Mouse (Mus musculus): ENCODE data around the gene Nrip2. TPM values are rescaled to one million over a fixed set of nuclear protein-coding genes. Genes with fewer than 3 reads are reported as not detected.

Nrip2 gene
- polyA plus RNA-seq (2012; fragmentation: generic; extraction: Trizol): 0.51 TPM
- long read RNA-seq, experiment 1: 0 reads
- long read RNA-seq, experiment 2: 0 reads

- Histone ChIP-seq H3K4me3 (ENCODE audit: insufficient read depth, poor library complexity, severe bottlenecking) (no peak within 1 kb of the TSS), H3K27me3 (ENCODE audit: control insufficient read depth, insufficient read depth, insufficient read length) (no peaks in the 10 kb centered on the region), H3ac (ENCODE audit: control insufficient read depth, insufficient read length, low read depth) (no peak within 1 kb of the TSS), H3K79me2 (ENCODE audit: control insufficient read depth, insufficient read depth) (no peaks in the 10 kb centered on the region), H3K36me3 (ENCODE audit: control insufficient read depth, insufficient read depth) (no peaks in the 10 kb centered on the region), H3K79me3 (ENCODE audit: low read depth) (no peaks in the 10 kb centered on the region)
- TF ChIP-seq USF1 (IDR thresholded peaks at IDR 0.05; ENCODE audit: low read depth) (no peak), MAX (IDR thresholded peaks at IDR 0.05) (no peak), MYOG (IDR thresholded peaks at IDR 0.05; ENCODE audit: control insufficient read depth, extremely low read depth, insufficient read length) (no peak), MYOD1 (IDR thresholded peaks at IDR 0.05; ENCODE audit: control insufficient read depth, insufficient read length, low read depth) (no peak), CTCF (IDR thresholded peaks at IDR 0.05; ENCODE audit: control insufficient read depth, insufficient read depth, insufficient read length) (no peak), CEBPB (IDR thresholded peaks at IDR 0.05; ENCODE audit: low read depth) (no peak), FOSL1 (IDR thresholded peaks at IDR 0.05; ENCODE audit: insufficient read depth, low read length, poor library complexity, severe bottlenecking) (no peak)
These were observed at the start of gene Nrip2 for GRCm38 (mm10) chr6:128398996-128399395. TSS of gene Nrip2 (plus strand) at chr6:128399296.

GRCm38 (mm10) chr6:128349711-128350110 lies 49.4 kb upstream of the Nrip2 start:
- H3K4me3 ChIP-seq (ENCODE audit: insufficient read depth, poor library complexity, severe bottlenecking): no peak overlapping the region
- H3K79me3 ChIP-seq (ENCODE audit: low read depth): peaks cover 5% of the 10 kb centered on the region
- peaks cover 39% of the 10 kb centered on the region for H3K79me2 ChIP-seq (ENCODE audit: control insufficient read depth, insufficient read depth)
- H3ac ChIP-seq (ENCODE audit: control insufficient read depth, insufficient read length, low read depth): no peak overlapping the region
- peaks cover 6% of the 10 kb centered on the region for H3K36me3 ChIP-seq (ENCODE audit: control insufficient read depth, insufficient read depth)
- no peak for TF ChIP-seq USF1 (IDR thresholded peaks at IDR 0.05; ENCODE audit: low read depth)
- no peak for TF ChIP-seq MYOD1 (IDR thresholded peaks at IDR 0.05; ENCODE audit: control insufficient read depth, insufficient read length, low read depth)
- TF ChIP-seq MYOG (IDR thresholded peaks at IDR 0.05; ENCODE audit: control insufficient read depth, extremely low read depth, insufficient read length): no peak
- H3K27me3 ChIP-seq (ENCODE audit: control insufficient read depth, insufficient read depth, insufficient read length): no peaks in the 10 kb centered on the region

DNA sequence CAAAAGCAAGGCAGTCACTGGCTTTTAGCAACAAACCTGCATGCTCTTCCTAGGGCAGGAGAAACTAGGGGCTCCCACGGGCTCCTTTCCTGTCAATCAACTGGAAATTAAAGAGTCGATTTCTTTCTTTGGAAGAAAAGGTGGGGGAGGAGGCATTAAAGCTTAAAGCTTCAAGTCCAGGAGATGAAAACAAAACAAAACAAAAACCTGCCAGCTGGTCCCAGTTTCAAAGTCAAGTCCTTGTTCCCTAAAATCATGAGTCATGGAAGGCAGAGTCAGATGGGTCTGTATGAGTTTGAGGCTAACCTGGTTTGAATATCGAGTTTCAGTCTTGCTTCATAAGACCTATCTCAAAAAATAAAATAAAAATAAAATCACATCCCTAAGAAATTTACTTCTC lies 45.0 kb upstream of the Nrip2 start:
- H3K27me3 ChIP-seq (ENCODE audit: control insufficient read depth, insufficient read depth, insufficient read length): no peaks in the 10 kb centered on the region
- peaks cover 47% of the 10 kb centered on the region for H3K79me2 ChIP-seq (ENCODE audit: control insufficient read depth, insufficient read depth)
- H3ac ChIP-seq (ENCODE audit: control insufficient read depth, insufficient read length, low read depth): no peak overlapping the region
- peaks cover 28% of the 10 kb centered on the region for H3K36me3 ChIP-seq (ENCODE audit: control insufficient read depth, insufficient read depth)
- TF ChIP-seq MYOG (IDR thresholded peaks at IDR 0.05; ENCODE audit: control insufficient read depth, extremely low read depth, insufficient read length) (no peak), CEBPB (IDR thresholded peaks at IDR 0.05; ENCODE audit: low read depth) (peak; percentile 41)
- no peak overlapping the region for H3K4me3 ChIP-seq (ENCODE audit: insufficient read depth, poor library complexity, severe bottlenecking)
- H3K79me3 ChIP-seq (ENCODE audit: low read depth): peaks cover 10% of the 10 kb centered on the region

GRCm38 (mm10) chr6:128355201-128355681 lies 43.9 kb upstream of the Nrip2 start:
- peaks cover 28% of the 10 kb centered on the region for H3K36me3 ChIP-seq (ENCODE audit: control insufficient read depth, insufficient read depth)
- H3K27me3 ChIP-seq (ENCODE audit: control insufficient read depth, insufficient read depth, insufficient read length): no peaks in the 10 kb centered on the region
- peaks cover 17% of the 10 kb centered on the region for H3K79me3 ChIP-seq (ENCODE audit: low read depth)
- no peak for TF ChIP-seq CEBPB (IDR thresholded peaks at IDR 0.05; ENCODE audit: low read depth)
- TF ChIP-seq MYOG (IDR thresholded peaks at IDR 0.05; ENCODE audit: control insufficient read depth, extremely low read depth, insufficient read length): no peak
- no peak for TF ChIP-seq MYOD1 (IDR thresholded peaks at IDR 0.05; ENCODE audit: control insufficient read depth, insufficient read length, low read depth)
- peak overlapping the region; percentile 63 for H3K4me3 ChIP-seq (ENCODE audit: insufficient read depth, poor library complexity, severe bottlenecking)
- H3ac ChIP-seq (ENCODE audit: control insufficient read depth, insufficient read length, low read depth): peak overlapping the region; percentile 94
- peaks cover 55% of the 10 kb centered on the region for H3K79me2 ChIP-seq (ENCODE audit: control insufficient read depth, insufficient read depth)

- TF ChIP-seq MYOG (IDR thresholded peaks at IDR 0.05; ENCODE audit: control insufficient read depth, extremely low read depth, insufficient read length) (no peak), CTCF (IDR thresholded peaks at IDR 0.05; ENCODE audit: control insufficient read depth, insufficient read depth, insufficient read length) (no peak), MYOD1 (IDR thresholded peaks at IDR 0.05; ENCODE audit: control insufficient read depth, insufficient read length, low read depth) (no peak), USF1 (IDR thresholded peaks at IDR 0.05; ENCODE audit: low read depth) (no peak), MAX (IDR thresholded peaks at IDR 0.05) (no peak), FOSL1 (IDR thresholded peaks at IDR 0.05; ENCODE audit: insufficient read depth, low read length, poor library complexity, severe bottlenecking) (no peak), CEBPB (IDR thresholded peaks at IDR 0.05; ENCODE audit: low read depth) (no peak)
- peaks cover 55% of the 10 kb centered on the region for H3K79me2 ChIP-seq (ENCODE audit: control insufficient read depth, insufficient read depth)
- peaks cover 26% of the 10 kb centered on the region for H3K36me3 ChIP-seq (ENCODE audit: control insufficient read depth, insufficient read depth)
These were observed 43.2 kb upstream of the Nrip2 start, which contains the start of gene Tulp3 for GRCm38 (mm10) chr6:128355726-128356416. TSS of gene Tulp3 (minus strand) at chr6:128355851.

DNA sequence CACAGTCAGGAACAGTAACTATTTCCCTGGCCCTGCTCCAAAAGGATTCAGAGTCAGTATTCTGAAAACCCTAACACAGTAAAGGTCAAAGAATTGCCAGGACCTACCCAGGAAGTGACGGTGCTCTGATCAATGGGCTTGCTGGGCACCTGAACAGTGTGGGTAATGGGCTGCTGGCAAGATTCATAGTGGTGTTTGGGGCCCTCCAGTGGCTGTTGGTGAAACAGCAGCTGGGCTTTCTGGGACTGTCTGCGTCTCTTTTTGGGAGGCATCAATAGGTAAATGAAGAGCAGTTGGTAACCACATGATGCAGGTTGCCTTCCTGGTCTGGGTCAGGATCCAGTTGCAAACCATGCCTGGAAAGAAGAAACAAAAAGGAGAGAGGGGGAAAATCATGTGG lies 40.1 kb upstream of the Nrip2 start:
- H3K27me3 ChIP-seq (ENCODE audit: control insufficient read depth, insufficient read depth, insufficient read length): no peaks in the 10 kb centered on the region
- peaks cover 30% of the 10 kb centered on the region for H3K79me3 ChIP-seq (ENCODE audit: low read depth)
- no peak overlapping the region for H3ac ChIP-seq (ENCODE audit: control insufficient read depth, insufficient read length, low read depth)
- H3K4me3 ChIP-seq (ENCODE audit: insufficient read depth, poor library complexity, severe bottlenecking): no peak overlapping the region
- peaks cover 54% of the 10 kb centered on the region for H3K79me2 ChIP-seq (ENCODE audit: control insufficient read depth, insufficient read depth)
- TF ChIP-seq MYOG (IDR thresholded peaks at IDR 0.05; ENCODE audit: control insufficient read depth, extremely low read depth, insufficient read length) (no peak), FOSL1 (IDR thresholded peaks at IDR 0.05; ENCODE audit: insufficient read depth, low read length, poor library complexity, severe bottlenecking) (no peak), MYOD1 (IDR thresholded peaks at IDR 0.05; ENCODE audit: control insufficient read depth, insufficient read length, low read depth) (no peak), CTCF (IDR thresholded peaks at IDR 0.05; ENCODE audit: control insufficient read depth, insufficient read depth, insufficient read length) (peak; percentile 66)
- peaks cover 23% of the 10 kb centered on the region for H3K36me3 ChIP-seq (ENCODE audit: control insufficient read depth, insufficient read depth)

More at GRCm38 (mm10) chr6:128355726-128356416, 43.2 kb upstream of the Nrip2 start, which contains the start of gene Tulp3:
- H3K79me3 ChIP-seq (ENCODE audit: low read depth): peaks cover 22% of the 10 kb centered on the region
- H3K27me3 ChIP-seq (ENCODE audit: control insufficient read depth, insufficient read depth, insufficient read length): no peaks in the 10 kb centered on the region
- peak within 1 kb of the TSS; percentile 94 for H3ac ChIP-seq (ENCODE audit: control insufficient read depth, insufficient read length, low read depth)
- peak within 1 kb of the TSS; percentile 63 for H3K4me3 ChIP-seq (ENCODE audit: insufficient read depth, poor library complexity, severe bottlenecking)

Data from C2C12 (cell line).